Mouse (Mus musculus): ENCODE results near the gene Gstm7. TPM values are rescaled to one million over a fixed set of nuclear protein-coding genes. Genes with fewer than 3 reads are reported as not detected.

Gstm7 gene
- polyA plus RNA-seq, 1 experiment from 2014 or later = 13.9 TPM

- no peaks in the 10 kb centered on the region for H3K36me3 ChIP-seq (ENCODE audit: insufficient read depth)
Observed at GRCm38 (mm10) chr3:107877747-107878736, 53.6 kb downstream of the Gstm7 start.

GRCm38 (mm10) chr3:107877005-107877404, 54.6 kb downstream of the Gstm7 start, which contains the start of gene Eps8l3:
Gene Eps8l3 (plus strand): TSS chr3:107877229.
- no peaks in the 10 kb centered on the region for H3K9me3 ChIP-seq (ENCODE audit: low read depth, low read length)
- no peaks in the 10 kb centered on the region for H3K36me3 ChIP-seq (ENCODE audit: insufficient read depth)
- WGBS = 82% methylated on average over 5 of the region's 5 CpGs
- ATAC-seq (ENCODE audit: insufficient read depth) = no peak
- H3K27ac ChIP-seq (ENCODE audit: low read depth) = no peak within 1 kb of the TSS
- no peak for DNase-seq
- no peak within 1 kb of the TSS for H3K4me2 ChIP-seq
- H3K4me1 ChIP-seq (ENCODE audit: insufficient read depth) = no peaks in the 10 kb centered on the region
- H3K27me3 ChIP-seq (ENCODE audit: insufficient read depth, low read length) = no peaks in the 10 kb centered on the region
- no peak within 1 kb of the TSS for H3K4me3 ChIP-seq (ENCODE audit: low read depth, low read length)
- no peak within 1 kb of the TSS for H3K9ac ChIP-seq
- TF ChIP-seq CTCF (IDR thresholded peaks at IDR 0.05; ENCODE audit: low read depth) = no peak

More at GRCm38 (mm10) chr3:107877747-107878736, 53.6 kb downstream of the Gstm7 start:
- H3K4me2 ChIP-seq = no peak overlapping the region
- H3K27me3 ChIP-seq (ENCODE audit: insufficient read depth, low read length) = no peaks in the 10 kb centered on the region
- ATAC-seq (ENCODE audit: insufficient read depth) (no peak), DNase-seq (no peak)
- no peak for TF ChIP-seq CTCF (IDR thresholded peaks at IDR 0.05; ENCODE audit: low read depth)
- no peaks in the 10 kb centered on the region for H3K4me1 ChIP-seq (ENCODE audit: insufficient read depth)
- no peaks in the 10 kb centered on the region for H3K9me3 ChIP-seq (ENCODE audit: low read depth, low read length)
- no peak overlapping the region for H3K4me3 ChIP-seq (ENCODE audit: low read depth, low read length)
- 69% methylated on average over 12 of the region's 12 CpGs for WGBS
- no peak overlapping the region for H3K9ac ChIP-seq
- H3K27ac ChIP-seq (ENCODE audit: low read depth) = no peak overlapping the region

Other genes with a start within 250 kb of the Gstm7 start
- gene Ahcyl1, start 235.3 kb downstream of the Gstm7 start, polyA plus RNA-seq (2014; fragmentation: Nextera tagmentation; extraction: Ambion mirVana) = 106 and 107 TPM in 2 replicates
- 9.3 and 12.9 TPM in 2 replicates for gene Csf1, start 171.3 kb downstream of the Gstm7 start, polyA plus RNA-seq (2014; fragmentation: Nextera tagmentation; extraction: Ambion mirVana)
- gene Eps8l3, start 54.6 kb downstream of the Gstm7 start, polyA plus RNA-seq (2014; fragmentation: Nextera tagmentation; extraction: Ambion mirVana) = not detected in 2 replicates
- 142 and 148 TPM in 2 replicates for gene Gstm5, start 36.0 kb downstream of the Gstm7 start, polyA plus RNA-seq (2014; fragmentation: Nextera tagmentation; extraction: Ambion mirVana)
- gene Gstm6, start 11.9 kb upstream of the Gstm7 start, polyA plus RNA-seq (2014; fragmentation: Nextera tagmentation; extraction: Ambion mirVana) = 2.2 and 2.9 TPM in 2 replicates
- gene Gstm3, start 37.5 kb upstream of the Gstm7 start, polyA plus RNA-seq (2014; fragmentation: Nextera tagmentation; extraction: Ambion mirVana) = 0.18 and 0.31 TPM in 2 replicates
- gene Gstm2, start 54.6 kb upstream of the Gstm7 start, polyA plus RNA-seq (2014; fragmentation: Nextera tagmentation; extraction: Ambion mirVana) = 103 and 116 TPM in 2 replicates
- gene Gstm1, start 86.2 kb upstream of the Gstm7 start, polyA plus RNA-seq (2014; fragmentation: Nextera tagmentation; extraction: Ambion mirVana) = 38.1 and 42.5 TPM in 2 replicates
- gene Gstm4, start 113.1 kb upstream of the Gstm7 start, polyA plus RNA-seq (2014; fragmentation: Nextera tagmentation; extraction: Ambion mirVana) = 16.0 and 16.8 TPM in 2 replicates
- 31.4 and 37.4 TPM in 2 replicates for gene Ampd2, start 154.8 kb upstream of the Gstm7 start, polyA plus RNA-seq (2014; fragmentation: Nextera tagmentation; extraction: Ambion mirVana)
- gene Gnat2, start 161.0 kb upstream of the Gstm7 start, polyA plus RNA-seq (2014; fragmentation: Nextera tagmentation; extraction: Ambion mirVana) = 0.50 and 0.97 TPM in 2 replicates
- 172 and 178 TPM in 2 replicates for gene Gnai3, start 214.3 kb upstream of the Gstm7 start, polyA plus RNA-seq (2014; fragmentation: Nextera tagmentation; extraction: Ambion mirVana)
- gene Gpr61, start 223.1 kb upstream of the Gstm7 start, polyA plus RNA-seq (2014; fragmentation: Nextera tagmentation; extraction: Ambion mirVana) = 0.11 TPM in 1 of 2 replicates, not detected in the other

Measured in lung, embryonic 14.5 days (tissue).